In the genomic region with DNA sequence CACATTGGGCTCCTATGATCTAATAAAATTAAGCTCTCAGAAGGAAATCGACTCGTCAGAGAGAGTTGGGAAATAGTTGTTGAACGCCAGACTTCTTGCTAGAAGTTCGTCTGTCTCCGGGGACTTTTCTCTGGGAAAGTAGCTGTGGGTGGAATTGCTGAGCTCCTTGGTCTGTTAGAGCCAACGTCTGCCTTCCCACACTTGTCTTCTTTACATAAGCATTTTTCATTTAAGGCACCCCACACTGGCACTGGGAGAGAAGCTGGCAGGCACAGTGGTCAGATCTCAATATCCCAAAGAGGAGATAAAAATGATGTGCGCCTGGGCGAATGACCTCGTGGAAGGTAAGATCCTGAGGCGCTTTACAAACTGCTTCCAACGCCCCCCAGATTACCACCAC, we compare ENCODE assay signal across 18 mouse cellular contexts.
DNase-seq lines count a peak whose midpoint lies in the region.
"Had no signal": no experiment of that assay in that cellular context is flagged by ENCODE, and none has a peak within 500 bp of the region (broad histone marks: within the 10 kb centered on the region; RNA-seq: fewer than 3 reads in every experiment).

No protein-coding gene starts in this region.

- H3K27ac ChIP-seq in hindbrain, embryonic 10.5 days, result no peak overlapping the region
- H3K27ac ChIP-seq: gastrocnemius, adult 2 months; liver, embryonic 13.5 days; midbrain, embryonic 10.5 days; stomach, postnatal 0 days had no signal

- peak; percentile 18 for DNase-seq in left cerebral cortex, adult 11 months (ENCODE audit: low spot score)
- DNase-seq in left cerebral cortex, postnatal 4 days, result no peak
- peak; percentile 9 to 21 for DNase-seq in frontal cortex, postnatal 25 days (ENCODE audit: low spot score in 2 of 2)
- DNase-seq in left cerebral cortex, postnatal 14 days (ENCODE audit: low spot score in 2 of 2), result peak; percentile 45 to 52
- no peak for DNase-seq in cerebellum, adult 18-20 months
- DNase-seq in ovary, postnatal 36 days (ENCODE audit: low spot score), result no peak
- no peak for DNase-seq in hindbrain, embryonic 10.5 days (ENCODE audit: low spot score)
- DNase-seq: cerebellum, adult 9-11 months; embryo, embryonic 11 days; gastrocnemius, adult 2 months; heart, postnatal 14 days; kidney, adult 8-10 months; liver, embryonic 13.5 days; lung, postnatal 10 days; spleen, adult 18-20 months had no signal

- no peak overlapping the region for H3K4me3 ChIP-seq in hindbrain, embryonic 10.5 days
- H3K4me3 ChIP-seq: gastrocnemius, adult 2 months; liver, embryonic 13.5 days; midbrain, embryonic 10.5 days; myocyte had no signal

- intact Hi-C loops in left cerebral cortex, postnatal 4 days (cut with DNase I), result no loop called here
- intact Hi-C loops in left cerebral cortex, postnatal 14 days (cut with DNase I), result loop anchor here (5.0 kb wide), 1 partner anchor 111 kb away; no protein-coding TSS in a partner anchor

- H3K9me3 ChIP-seq in hindbrain, embryonic 10.5 days, result no peaks in the 10 kb centered on the region
- H3K9me3 ChIP-seq: liver, embryonic 13.5 days; midbrain, embryonic 10.5 days had no signal

- WGBS in hindbrain, embryonic 10.5 days, result 91% methylated on average over 11 of the region's 11 CpGs

- H3K27me3 ChIP-seq in hindbrain, embryonic 10.5 days (ENCODE audit: insufficient read depth, poor library complexity, severe bottlenecking), result no peaks in the 10 kb centered on the region
- H3K27me3 ChIP-seq: liver, embryonic 13.5 days had no signal

- no peaks in the 10 kb centered on the region for H3K36me3 ChIP-seq in hindbrain, embryonic 10.5 days
- H3K36me3 ChIP-seq: liver, embryonic 13.5 days; midbrain, embryonic 10.5 days had no signal

- H3K4me1 ChIP-seq in hindbrain, embryonic 10.5 days (replicated peaks), result no peaks in the 10 kb centered on the region
- H3K4me1 ChIP-seq: liver, embryonic 13.5 days; midbrain, embryonic 10.5 days had no signal

Comparison
In these comparisons a context has a peak if more than half of its experiments do, and no peak if none do; other contexts are left out.
1. DNase-seq: peak in left cerebral cortex, adult 11 months (single experiment), frontal cortex, postnatal 25 days (2 of 2) and left cerebral cortex, postnatal 14 days (2 of 2); none in left cerebral cortex, postnatal 4 days (single experiment), cerebellum, adult 18-20 months (0 of 2), ovary, postnatal 36 days (single experiment) and hindbrain, embryonic 10.5 days (single experiment).